In genomic region chr15:72342504-72342903, GRCm38 (mm10) we compare ENCODE assay signal across 16 mouse cellular contexts.
DNase-seq lines count a peak whose midpoint lies in the region.
"Had no signal": no experiment of that assay in that cellular context is flagged by ENCODE, and none has a peak within 500 bp of the region (broad histone marks: within the 10 kb centered on the region; RNA-seq: fewer than 3 reads in every experiment).

No protein-coding gene starts in this region.

- no peaks in the 10 kb centered on the region for H3K36me3 ChIP-seq in heart, embryonic 10.5 days
- H3K36me3 ChIP-seq: embryonic facial prominence, embryonic 15.5 days; forebrain, embryonic 10.5 days; hindbrain, embryonic 10.5 days had no signal

- intact Hi-C loops in heart, postnatal 14 days (cut with DNase I), result no loop called here
- intact Hi-C loops in left cerebral cortex, postnatal 36 days (cut with DNase I), result no loop called here

- no peak overlapping the region for H3K4me3 ChIP-seq in heart, embryonic 10.5 days
- H3K4me3 ChIP-seq: embryonic facial prominence, embryonic 15.5 days; erythroblast, embryonic 14.5 days; forebrain, embryonic 10.5 days; gastrocnemius, adult 2 months; hindbrain, embryonic 10.5 days had no signal

- 76% methylated on average over 4 of the region's 4 CpGs for WGBS in heart, embryonic 10.5 days

- no peaks in the 10 kb centered on the region for H3K9me3 ChIP-seq in heart, embryonic 10.5 days
- H3K9me3 ChIP-seq: embryonic facial prominence, embryonic 15.5 days; forebrain, embryonic 10.5 days; hindbrain, embryonic 10.5 days had no signal

- peak; percentile 65 for DNase-seq in heart, embryonic 10.5 days (ENCODE audit: low spot score)
- no peak for DNase-seq in heart, postnatal 14 days
- peak; percentile 26 for DNase-seq in right cerebral cortex, adult 18-20 months
- no peak for DNase-seq in right cerebral cortex, postnatal 4 days
- DNase-seq in left cerebral cortex, postnatal 36 days (ENCODE audit: low spot score in 2 of 2), result peak; percentile 13 to 23
- DNase-seq in urinary bladder, postnatal 36 days (ENCODE audit: low spot score in 2 of 2), result no peak
- DNase-seq: adrenal gland, adult 2 months; adrenal gland, postnatal 25 days; embryo, embryonic 11 days; gastrocnemius, adult 2 months; gastrocnemius, postnatal 25 days had no signal

- H3K27ac ChIP-seq in heart, embryonic 10.5 days, result no peak overlapping the region
- H3K27ac ChIP-seq: embryonic facial prominence, embryonic 15.5 days; forebrain, embryonic 10.5 days; gastrocnemius, adult 2 months; hindbrain, embryonic 10.5 days; hindbrain, embryonic 14.5 days had no signal

- H3K27me3 ChIP-seq in heart, embryonic 10.5 days (ENCODE audit: insufficient read depth, poor library complexity, severe bottlenecking), result no peaks in the 10 kb centered on the region
- H3K27me3 ChIP-seq: embryonic facial prominence, embryonic 15.5 days had no signal

- H3K4me1 ChIP-seq in heart, embryonic 10.5 days, result no peaks in the 10 kb centered on the region
- H3K4me1 ChIP-seq: embryonic facial prominence, embryonic 15.5 days had no signal

Comparison
In these comparisons a context has a peak if more than half of its experiments do, and no peak if none do; other contexts are left out.
1. DNase-seq: peak in heart, embryonic 10.5 days (single experiment), right cerebral cortex, adult 18-20 months (single experiment) and left cerebral cortex, postnatal 36 days (2 of 2); none in heart, postnatal 14 days (0 of 2), right cerebral cortex, postnatal 4 days (single experiment) and urinary bladder, postnatal 36 days (0 of 2).